Mouse (Mus musculus) liver, postnatal 0 days (tissue): ENCODE results near the gene Smc1b.

ENCODE experiments used
- CTCF ChIP-seq: sonication (generic); IDR thresholded peaks from 2 replicates; pipeline ENCODE4 v1.5.1; 2016; ENCODE audit warnings: antibody characterized with exemption, low read depth
- EP300 ChIP-seq: IDR thresholded peaks from 2 replicates; pipeline ENCODE4 v1.6.1; 2016; ENCODE audit warnings: antibody characterized with exemption, low read depth, mild to moderate bottlenecking

- no peak for TF ChIP-seq CTCF
- TF ChIP-seq EP300: no peak
Measured at GRCm38 (mm10) chr15:85046230-85046950, 85.4 kb downstream of the Smc1b start.
